Mouse (Mus musculus): ENCODE data around the gene Grid1.

The Grid1 gene

DNA sequence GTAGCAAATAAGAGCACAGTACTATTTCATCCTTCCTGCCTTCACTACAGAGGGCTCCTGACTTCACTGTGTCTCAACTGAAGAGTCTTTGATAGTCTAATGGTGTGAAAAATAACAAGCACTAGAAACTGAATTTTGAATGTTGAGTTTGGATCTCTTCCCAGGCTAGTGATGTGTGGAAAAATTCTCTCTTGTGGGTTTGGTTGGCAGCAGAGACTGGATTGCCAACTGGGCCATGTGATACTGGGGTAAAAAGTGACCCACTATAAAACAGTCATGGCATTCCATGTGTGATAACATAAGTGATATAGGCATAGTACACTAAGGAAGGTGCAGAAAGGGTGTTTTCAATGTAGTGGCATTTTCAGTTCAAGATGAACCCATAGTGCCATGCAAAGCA lies 699.5 kb downstream of the Grid1 start:
- no peak for DNase-seq

DNA sequence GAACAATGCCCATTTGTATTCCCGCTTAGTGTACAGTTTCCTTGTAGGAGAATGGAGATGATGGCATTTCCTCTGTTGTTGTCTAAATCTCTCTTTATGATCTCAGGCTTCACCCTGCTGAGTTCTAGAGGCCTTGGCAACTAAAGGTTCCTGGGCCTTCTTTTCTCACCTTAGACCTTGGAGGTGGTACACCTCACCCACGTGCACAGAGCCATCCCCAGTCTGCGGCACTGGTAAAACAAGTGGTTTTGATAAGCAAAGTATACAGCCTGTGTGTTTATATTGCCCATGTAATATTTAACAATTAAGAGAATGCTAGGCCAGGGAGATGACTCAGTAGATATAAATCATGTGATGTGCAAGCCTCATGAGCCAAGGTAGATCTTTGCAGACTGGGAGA lies 718.9 kb downstream of the Grid1 start:
- DNase-seq = no peak

DNA sequence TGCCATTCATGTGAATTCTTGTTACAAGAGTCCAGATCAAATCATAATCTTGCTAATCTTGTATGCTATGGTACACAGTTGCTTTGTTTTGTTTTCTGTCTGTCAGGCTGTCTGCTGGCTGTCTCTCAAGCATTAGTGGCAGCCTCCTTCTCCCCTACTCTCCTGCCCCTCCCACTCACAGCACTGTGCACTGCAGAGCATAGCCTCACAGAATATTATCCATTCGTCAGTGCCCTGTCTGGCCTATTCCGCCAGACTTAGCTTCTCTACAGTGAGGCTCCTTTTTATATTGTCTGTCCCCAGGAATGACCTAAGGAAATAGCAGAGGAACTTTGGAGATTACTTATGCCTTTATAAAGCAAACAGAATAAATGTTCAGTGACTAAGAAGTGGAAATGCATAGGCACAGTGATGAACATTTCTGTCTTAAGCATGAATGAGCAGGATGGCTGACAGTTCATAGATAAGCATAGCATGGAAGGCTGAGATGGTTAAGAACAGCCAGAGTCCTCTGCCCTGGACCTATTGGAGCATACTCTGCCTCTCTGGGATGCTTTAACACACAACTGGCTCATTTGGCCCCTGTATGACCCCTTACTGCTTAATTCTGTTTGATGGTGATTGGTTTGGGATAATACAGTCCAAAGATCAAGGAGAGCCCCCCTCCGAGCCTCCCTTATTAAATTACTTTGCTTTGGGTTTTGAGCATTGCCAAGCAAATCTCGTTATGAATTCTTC lies 721.5 kb downstream of the Grid1 start:
- DNase-seq = no peak

DNA sequence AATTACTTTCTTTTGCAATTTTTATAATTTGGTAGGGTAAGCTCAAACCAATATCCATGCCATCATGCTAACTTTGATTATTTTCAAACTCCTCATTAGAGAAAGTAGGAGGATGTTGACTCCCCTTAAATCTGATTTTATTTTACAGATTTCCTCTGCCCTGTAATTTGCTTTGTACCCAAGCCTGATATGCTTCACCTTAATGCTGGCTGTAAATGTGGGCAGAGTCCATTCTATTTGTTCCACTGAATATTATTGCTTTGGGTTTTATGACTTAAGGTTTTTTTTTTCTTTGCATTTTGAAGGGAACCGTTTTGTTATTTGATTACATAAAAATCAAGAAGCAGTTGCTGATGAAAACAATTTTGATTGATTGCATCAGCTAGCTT lies 722.1 kb downstream of the Grid1 start:
- no peak for DNase-seq

DNA sequence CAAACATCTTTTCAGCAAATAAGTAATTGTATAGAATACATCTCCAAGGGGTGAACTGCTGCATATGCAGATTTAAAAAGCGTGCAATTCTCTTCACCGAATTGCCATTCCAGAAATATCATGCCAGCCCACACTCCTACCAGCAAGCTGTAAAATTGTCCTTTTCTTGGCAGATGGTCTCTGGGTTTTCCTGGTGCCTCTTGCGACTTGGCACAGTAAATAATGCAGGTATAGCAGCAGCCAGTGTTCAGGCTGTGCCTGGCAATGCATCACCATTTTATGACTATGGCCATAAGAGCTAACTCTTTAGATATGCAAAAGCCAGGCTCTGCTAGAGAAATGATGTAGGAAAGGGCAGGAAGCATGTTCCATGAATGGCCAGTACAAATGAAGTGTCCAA lies 734.4 kb downstream of the Grid1 start:
- DNase-seq = peak; percentile 3

DNA sequence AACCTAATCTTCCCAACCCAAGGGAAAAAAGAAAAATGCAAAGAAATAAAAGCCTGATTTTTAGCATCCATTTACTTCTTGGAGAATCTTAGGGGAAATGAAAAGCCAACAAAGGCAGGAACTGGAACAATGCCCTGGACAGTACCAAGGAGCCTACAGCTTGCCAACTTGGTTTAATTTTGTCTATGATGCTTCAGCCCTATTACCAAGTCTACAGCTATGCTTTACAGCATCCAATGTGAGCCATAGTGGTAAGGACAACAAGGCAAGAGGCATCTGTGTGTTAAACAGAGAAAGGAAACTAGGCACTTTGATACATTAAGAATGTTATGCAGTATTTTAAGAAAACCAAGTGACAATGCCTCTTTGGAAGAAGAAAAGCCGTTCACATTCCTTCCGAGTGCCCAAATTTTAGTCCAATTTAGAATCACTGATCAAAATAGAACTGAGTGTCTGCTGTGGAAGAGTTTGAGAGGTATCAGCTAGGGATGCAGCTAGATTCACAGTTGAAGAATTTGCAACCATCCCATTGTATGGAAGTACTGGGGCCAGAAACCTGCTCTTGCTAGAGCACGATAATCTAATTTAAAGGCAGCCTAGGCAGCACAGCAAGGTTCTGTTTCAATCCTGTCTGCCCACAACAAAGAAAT lies 741.5 kb downstream of the Grid1 start:
- no peak for DNase-seq

DNA sequence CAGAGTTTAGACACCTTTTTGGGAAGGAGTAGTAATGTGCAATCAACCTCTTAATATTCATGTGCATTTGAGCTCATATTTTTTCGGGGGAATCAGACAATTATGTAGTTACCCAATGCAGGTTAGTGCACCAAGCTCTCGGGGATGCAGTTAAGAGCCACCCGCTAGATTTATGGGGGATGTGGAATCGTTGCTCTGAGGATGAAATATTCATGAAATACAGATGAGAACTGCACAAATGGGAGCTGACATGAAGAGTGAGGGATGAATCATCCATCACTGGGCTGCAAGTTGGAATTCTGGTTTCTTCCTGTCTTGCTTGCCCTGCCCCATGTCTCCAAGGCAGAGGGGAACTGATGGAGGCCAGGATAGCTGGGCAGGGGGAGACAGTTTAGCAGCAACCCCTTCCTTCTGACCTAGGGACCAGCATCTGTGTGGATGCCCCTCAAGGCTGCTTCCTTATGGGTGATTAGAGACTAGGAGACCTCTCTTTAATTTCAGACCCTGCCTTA lies 753.1 kb downstream of the Grid1 start:
- no peak for DNase-seq

DNA sequence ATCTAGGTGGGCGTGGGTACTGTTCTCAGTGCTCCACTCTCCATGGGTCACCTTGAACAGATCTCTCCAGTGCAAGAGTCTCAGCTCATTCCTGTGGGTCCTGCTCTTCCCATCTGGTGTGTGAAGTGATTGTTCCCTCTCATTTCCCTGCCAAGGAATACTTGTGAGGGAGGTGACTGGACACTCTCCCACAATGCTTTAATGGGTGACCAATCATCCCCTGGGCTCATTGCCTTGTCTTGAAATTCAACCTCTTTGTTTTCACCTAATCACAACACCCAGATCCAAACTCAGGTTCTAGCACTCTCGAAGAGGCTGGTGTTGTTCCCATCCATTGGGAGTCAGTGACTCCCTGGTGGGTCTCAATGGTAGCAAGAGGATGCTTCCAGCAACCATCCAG lies 754.6 kb downstream of the Grid1 start:
- DNase-seq = no peak

DNA sequence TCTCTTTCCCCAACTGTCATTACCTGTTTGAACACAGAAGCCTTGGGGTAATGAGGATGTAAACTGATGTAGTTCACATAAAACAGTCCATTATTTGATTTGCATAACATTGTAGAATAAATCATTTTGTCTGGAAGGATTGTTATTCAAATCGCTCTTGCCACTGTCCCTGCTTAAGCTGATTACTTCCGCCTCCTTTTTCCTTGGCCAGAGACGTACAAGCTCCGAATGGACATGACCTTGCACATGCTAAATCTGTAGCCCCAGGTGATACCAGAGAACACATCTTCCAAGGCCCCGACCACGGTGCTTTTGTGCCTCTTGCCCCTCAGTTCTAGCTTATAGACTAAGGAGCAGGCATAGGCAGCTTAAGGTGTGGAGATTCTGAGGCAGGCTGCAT lies 755.4 kb downstream of the Grid1 start:
- no peak for DNase-seq

DNA sequence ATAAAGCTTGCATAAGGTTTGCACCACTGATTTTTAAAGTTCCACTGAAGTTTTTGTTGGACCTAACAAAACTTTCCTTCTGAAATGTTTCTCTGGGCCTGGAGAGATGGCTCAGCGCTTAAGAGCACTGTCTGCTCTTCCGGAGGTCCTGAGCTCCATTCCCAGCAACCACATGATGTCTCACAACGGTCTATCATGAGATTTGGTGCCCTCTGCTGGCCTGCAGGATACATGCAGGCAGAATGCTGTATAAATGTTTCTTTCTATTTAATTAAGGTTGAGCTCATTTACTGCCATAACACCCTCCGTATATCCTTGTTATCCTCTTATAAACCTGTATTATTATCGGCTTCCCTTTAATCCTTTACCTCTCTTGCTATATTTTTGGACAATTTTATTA lies 805.8 kb downstream of the Grid1 start:
- no peak for DNase-seq

Measured in cerebellum, adult 9-10 months (tissue).